Mouse (Mus musculus) heart, embryonic 12.5 days (tissue): Measurements from ENCODE around the gene P2ry13. TPM values are rescaled to one million over a fixed set of nuclear protein-coding genes. Genes with fewer than 3 reads are reported as not detected.

Experiments used
- ATAC-seq: fragments of 200-750 bp; cut with Nextera tagmentation; 2 replicates; pipeline ENCODE4 v1.8.0; 2017; ENCODE audit warnings: moderate TSS enrichment, moderate library complexity; ENCODE audit not compliant: insufficient number of reproducible peaks, low FRiP score
- H3K27ac ChIP-seq: fragments of 300-500 bp; sonication (generic); 2 replicates; pipeline ENCODE4 v1.5.1; 2016; ENCODE audit warnings: mild to moderate bottlenecking, moderate library complexity; ENCODE audit not compliant: poor library complexity, severe bottlenecking
- H3K27me3 ChIP-seq: fragments of 300-500 bp; sonication (generic); replicated peaks from 2 replicates; pipeline ENCODE4 v1.6.1; 2016; ENCODE audit warnings: mild to moderate bottlenecking, moderate library complexity
- H3K36me3 ChIP-seq: fragments of 300-500 bp; sonication (generic); 2 replicates; pipeline ENCODE4 v1.6.1; 2016; ENCODE audit warnings: mild to moderate bottlenecking, moderate library complexity
- H3K4me1 ChIP-seq: fragments of 300-500 bp; sonication (generic); replicated peaks from 2 replicates; pipeline ENCODE4 v1.6.1; 2016; ENCODE audit warnings: mild to moderate bottlenecking
- H3K4me2 ChIP-seq: fragments of 300-500 bp; sonication (generic); 2 replicates; pipeline ENCODE4 v1.6.1; 2016; ENCODE audit warnings: mild to moderate bottlenecking, moderate library complexity
- H3K4me3 ChIP-seq: fragments of 300-500 bp; sonication (generic); 2 replicates; pipeline ENCODE4 v1.5.1; 2016; ENCODE audit warnings: mild to moderate bottlenecking
- H3K9ac ChIP-seq: fragments of 300-500 bp; sonication (generic); 2 replicates; pipeline ENCODE4 v1.6.1; 2016; ENCODE audit warnings: mild to moderate bottlenecking, moderate library complexity
- H3K9me3 ChIP-seq: fragments of 300-500 bp; sonication (generic); replicated peaks from 2 replicates; pipeline ENCODE4 v1.6.1; 2016; ENCODE audit warnings: mild to moderate bottlenecking, moderate library complexity
- WGBS: fragments of 180-500 bp; shearing (Covaris S2); methylation state at CpG from one replicate; pipeline ENCODE4 v1.1.7; 2016; 5-methylcytosine and 5-hydroxymethylcytosine counted together
- polyA plus RNA-seq: library from polyadenylated mRNA; unstranded; fragments of >200 nt; fragmentation: Nextera tagmentation; extraction: Ambion mirVana; gene quantifications from 2 replicates; pipeline ENCODE4 v1.2.1, GENCODE M21; 2016

P2ry13 gene
- 0.45 and 0.79 TPM in 2 replicates for polyA plus RNA-seq

DNA sequence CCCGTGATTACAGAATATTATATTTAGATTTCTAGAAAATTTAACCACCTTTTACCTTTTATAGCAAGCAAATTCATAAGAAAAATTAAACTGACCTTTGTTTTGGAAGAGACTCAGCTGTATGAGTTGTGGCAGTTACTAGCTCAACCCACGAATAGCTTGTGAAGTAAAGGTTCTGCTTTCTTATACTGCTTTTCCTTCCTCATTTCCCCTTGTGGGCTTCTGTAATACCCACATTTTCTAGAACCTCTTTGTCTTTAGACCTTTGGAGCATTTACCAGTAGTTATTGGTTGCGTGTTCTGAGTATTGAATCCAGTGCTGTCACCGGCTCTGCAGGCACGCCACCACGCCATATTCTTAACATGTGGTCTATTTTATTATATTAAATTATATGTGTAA, at the start of gene P2ry13:
Gene P2ry13, minus strand, starts transcription at position 156 of the 400 bp plus-strand sequence.
- 86% methylated on average over 6 of the region's 6 CpGs for WGBS
- Histone ChIP-seq H3K9me3 (no peaks in the 10 kb centered on the region), H3K4me3 (no peak within 1 kb of the TSS), H3K36me3 (no peaks in the 10 kb centered on the region), H3K4me2 (no peak within 1 kb of the TSS), H3K9ac (no peak within 1 kb of the TSS), H3K27ac (no peak within 1 kb of the TSS), H3K27me3 (no peaks in the 10 kb centered on the region), H3K4me1 (peaks cover 3% of the 10 kb centered on the region)
- no peak for ATAC-seq

DNA sequence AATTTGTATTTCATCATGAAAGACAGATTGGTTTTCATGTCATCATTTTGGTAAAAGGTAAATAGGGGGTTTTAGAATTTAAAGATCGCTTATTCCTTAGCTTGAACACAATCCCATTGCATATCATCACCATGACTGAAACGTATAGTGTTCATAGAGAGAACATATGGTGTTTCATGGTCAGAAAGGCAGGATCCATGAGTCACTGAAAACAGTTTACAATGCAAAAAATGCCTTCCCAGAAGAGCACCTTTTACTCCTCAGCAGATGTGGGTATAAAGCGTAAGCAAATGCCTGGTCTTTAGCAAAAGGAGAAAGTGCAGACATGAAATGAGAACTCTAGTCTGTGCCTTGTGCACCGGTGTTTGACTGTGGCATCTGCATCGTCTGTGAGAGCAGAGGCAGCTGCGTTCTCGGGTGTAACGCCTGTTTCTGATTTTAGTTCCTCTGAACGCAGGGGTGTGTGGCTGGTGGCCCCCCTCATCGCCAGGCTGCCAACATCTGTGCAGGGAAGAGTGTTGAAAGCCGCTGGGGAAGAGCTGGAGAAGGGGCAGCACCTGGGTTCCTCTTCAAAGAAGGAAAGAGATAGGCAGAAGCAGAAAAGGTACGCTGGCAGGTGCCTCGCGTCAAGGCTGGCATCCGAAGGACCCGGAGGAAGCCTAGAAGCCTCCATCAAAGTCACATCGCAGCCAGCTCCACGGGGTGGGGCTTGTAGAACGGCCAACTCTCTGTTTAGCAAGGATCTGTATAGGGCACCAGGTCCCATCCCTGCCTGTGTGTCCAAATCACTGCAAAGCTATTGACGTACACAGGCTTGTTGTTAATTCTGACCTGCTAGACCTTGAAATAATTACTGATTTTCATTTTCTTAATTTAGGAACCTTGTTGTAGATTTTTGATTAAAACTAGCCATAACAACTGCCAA, 47.3 kb upstream of the P2ry13 start:
- H3K9ac ChIP-seq = no peak overlapping the region
- H3K4me2 ChIP-seq = no peak overlapping the region
- H3K4me1 ChIP-seq = no peaks in the 10 kb centered on the region
- no peak overlapping the region for H3K4me3 ChIP-seq
- 77% methylated on average over 20 of the region's 20 CpGs for WGBS
- no peak for ATAC-seq
- peaks cover 11% of the 10 kb centered on the region for H3K36me3 ChIP-seq
- H3K9me3 ChIP-seq = no peaks in the 10 kb centered on the region
- H3K27me3 ChIP-seq = no peaks in the 10 kb centered on the region
- no peak overlapping the region for H3K27ac ChIP-seq

DNA sequence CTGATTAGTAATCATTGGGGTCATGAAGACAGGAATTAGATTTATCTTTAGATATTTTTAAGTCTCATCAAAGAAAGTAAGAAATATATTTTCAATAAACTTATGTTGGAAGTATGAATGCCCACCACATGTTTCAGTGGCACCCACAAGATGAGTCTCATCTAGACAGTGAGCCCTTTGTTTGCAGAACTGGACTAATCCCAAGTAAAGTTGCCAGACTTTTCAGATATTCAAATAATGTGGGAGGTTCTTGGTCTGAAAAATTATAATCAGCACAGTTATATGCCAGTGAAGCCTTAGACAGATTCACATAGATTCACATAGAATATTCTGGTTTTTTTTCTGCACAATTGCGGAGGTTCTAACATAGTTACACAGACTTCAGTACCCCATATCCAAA, 39.8 kb upstream of the P2ry13 start:
- Histone ChIP-seq H3K4me2 (no peak overlapping the region), H3K9me3 (no peaks in the 10 kb centered on the region), H3K27ac (no peak overlapping the region), H3K27me3 (no peaks in the 10 kb centered on the region), H3K4me3 (no peak overlapping the region), H3K4me1 (no peaks in the 10 kb centered on the region), H3K36me3 (0 out of 2 replicates have a peak, but pooled peaks cover 4% of the 10 kb centered on the region), H3K9ac (no peak overlapping the region)
- no peak for ATAC-seq
- WGBS = 90% methylated on average over 1 of the region's 1 CpGs

DNA sequence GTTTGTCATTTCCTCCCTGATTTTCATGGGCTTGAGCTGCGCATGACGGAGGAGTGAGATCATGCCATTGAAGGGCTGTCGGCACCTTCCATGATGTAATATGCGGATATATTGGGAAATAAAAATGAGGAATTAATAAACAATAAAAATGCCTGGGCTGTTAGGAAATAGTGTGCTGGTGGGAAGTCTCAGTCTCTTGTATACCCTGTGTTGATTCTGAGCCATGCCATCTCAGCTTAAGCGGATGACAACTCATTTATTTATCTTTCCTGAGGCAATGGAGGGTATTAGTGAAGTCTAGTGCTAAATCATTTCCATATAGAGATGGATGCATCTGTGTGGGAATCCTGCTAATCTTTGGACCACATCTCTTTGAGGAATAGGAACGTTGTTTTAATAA, 37.3 kb upstream of the P2ry13 start:
- Histone ChIP-seq H3K4me3 (no peak overlapping the region), H3K9me3 (no peaks in the 10 kb centered on the region), H3K27me3 (no peaks in the 10 kb centered on the region), H3K36me3 (no peaks in the 10 kb centered on the region), H3K27ac (no peak overlapping the region), H3K4me1 (peaks cover 7% of the 10 kb centered on the region), H3K4me2 (no peak overlapping the region), H3K9ac (no peak overlapping the region)
- ATAC-seq = no peak
- WGBS = 86% methylated on average over 6 of the region's 6 CpGs

DNA sequence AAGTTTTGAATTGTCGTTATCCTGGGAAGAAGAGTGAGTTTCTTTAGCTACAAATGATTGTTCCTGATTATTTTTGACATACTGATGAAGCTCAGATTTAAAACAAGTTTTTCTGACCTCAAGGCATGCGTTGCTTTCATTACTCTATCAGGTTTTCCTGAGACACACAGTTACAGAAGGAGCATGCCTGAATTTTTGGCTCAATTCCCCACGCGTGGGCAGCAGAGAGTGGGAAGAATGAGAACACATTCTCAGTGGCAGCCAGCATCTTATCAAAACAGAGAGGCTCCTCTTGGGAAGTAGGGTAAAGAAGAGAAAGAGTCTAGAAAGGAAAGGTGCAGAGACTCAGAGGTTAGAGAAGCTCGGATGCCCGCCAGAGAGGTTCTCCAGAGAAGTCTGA, 32.7 kb upstream of the P2ry13 start:
- H3K27ac ChIP-seq = no peak overlapping the region
- H3K36me3 ChIP-seq = peaks cover 5% of the 10 kb centered on the region; the same call in 1 of the 2 replicates
- WGBS = 58% methylated on average over 6 of the region's 6 CpGs
- H3K9ac ChIP-seq = no peak overlapping the region
- no peak for ATAC-seq
- no peaks in the 10 kb centered on the region for H3K27me3 ChIP-seq
- H3K4me3 ChIP-seq = no peak overlapping the region
- peaks cover 9% of the 10 kb centered on the region for H3K4me1 ChIP-seq
- no peak overlapping the region for H3K4me2 ChIP-seq
- H3K9me3 ChIP-seq = no peaks in the 10 kb centered on the region

DNA sequence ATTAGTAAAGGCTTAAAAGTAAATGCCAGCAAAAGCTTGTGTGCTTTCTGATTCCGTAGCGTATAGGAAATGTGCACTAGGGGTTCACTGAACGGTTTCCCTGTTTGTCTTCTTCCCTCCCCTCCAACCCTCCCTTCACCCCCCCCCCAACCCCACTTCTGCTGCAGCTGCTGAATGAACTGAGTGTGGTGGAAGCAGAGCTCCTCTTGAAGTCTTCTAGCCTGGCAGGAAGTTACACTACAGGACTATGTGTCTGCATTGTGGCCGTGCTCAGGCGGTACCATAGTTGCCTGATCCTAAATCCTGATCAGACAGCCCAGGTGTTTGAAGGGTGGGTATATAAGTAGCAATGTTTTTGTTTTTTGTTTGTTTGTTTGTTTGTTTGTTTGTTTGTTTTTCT, 24.2 kb upstream of the P2ry13 start:
- no peak overlapping the region for H3K27ac ChIP-seq
- no peak overlapping the region for H3K4me3 ChIP-seq
- WGBS = 62% methylated on average over 5 of the region's 5 CpGs
- ATAC-seq = no peak
- H3K4me2 ChIP-seq = no peak overlapping the region
- no peaks in the 10 kb centered on the region for H3K9me3 ChIP-seq
- peaks cover 5% of the 10 kb centered on the region; the same call in 1 of the 2 replicates for H3K36me3 ChIP-seq
- H3K9ac ChIP-seq = no peak overlapping the region
- no peaks in the 10 kb centered on the region for H3K27me3 ChIP-seq
- H3K4me1 ChIP-seq = no peaks in the 10 kb centered on the region

DNA sequence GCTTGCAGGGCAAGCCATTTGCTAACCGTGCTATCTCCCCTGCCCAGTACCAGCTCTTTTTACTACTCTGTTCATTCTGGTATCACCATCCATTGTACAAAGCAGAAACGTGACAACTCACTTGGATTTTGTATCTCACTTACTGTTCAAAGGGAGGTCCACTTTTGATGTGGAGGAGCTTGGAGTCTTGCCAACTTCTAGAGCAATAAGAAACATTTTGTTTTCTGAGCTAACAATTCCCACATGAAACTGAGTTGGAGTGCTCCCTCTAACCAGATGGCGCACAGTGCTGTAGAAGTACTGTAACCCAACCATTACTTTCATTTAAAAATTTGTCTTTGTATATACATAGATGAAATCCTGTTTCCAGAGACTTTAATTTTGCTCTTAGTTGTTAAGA, 20.2 kb upstream of the P2ry13 start:
- Histone ChIP-seq H3K4me1 (peaks cover 14% of the 10 kb centered on the region), H3K4me2 (no peak overlapping the region), H3K9me3 (no peaks in the 10 kb centered on the region), H3K27ac (no peak overlapping the region), H3K36me3 (no peaks in the 10 kb centered on the region), H3K27me3 (no peaks in the 10 kb centered on the region), H3K4me3 (no peak overlapping the region), H3K9ac (no peak overlapping the region)
- WGBS = 62% methylated on average over 3 of the region's 3 CpGs
- ATAC-seq = no peak

DNA sequence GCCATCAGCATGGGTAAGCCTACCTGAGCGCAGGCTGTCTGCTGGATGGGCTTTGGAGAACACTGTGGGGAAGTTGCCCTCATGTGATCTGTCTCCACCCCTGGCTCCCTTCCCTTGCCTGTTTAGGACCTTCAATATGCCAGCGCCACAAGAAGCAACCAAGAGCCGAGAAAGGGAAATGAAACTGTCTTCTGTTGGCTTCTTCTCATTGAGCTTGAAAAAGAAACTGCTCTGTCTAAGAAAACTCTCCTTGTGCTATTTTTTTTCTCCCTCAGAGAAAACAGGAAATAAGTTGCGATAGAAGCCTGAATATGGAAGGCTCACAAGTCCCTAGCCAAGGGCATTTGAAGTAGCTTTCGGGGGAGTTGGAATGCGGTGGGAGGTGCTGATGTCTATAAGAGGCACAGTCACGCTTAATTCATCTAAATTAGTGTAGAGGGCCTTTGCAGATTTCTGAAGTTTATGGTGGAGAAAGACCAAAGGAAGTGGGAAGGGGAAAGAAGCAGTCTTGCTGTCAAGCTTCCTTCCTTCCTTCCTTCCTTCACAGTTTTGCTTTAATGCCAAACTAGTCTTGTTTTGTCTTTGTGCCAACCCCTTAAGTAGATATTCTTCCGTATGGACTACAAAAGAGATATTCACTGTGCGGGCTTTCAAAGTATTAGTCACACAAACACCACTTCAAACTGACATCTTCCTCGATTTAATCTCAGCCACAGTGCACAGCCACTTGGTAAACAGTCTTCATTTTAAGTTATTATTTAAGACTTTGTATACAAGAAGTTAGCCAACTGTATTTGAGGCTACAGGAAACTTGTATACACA, 18.3 kb upstream of the P2ry13 start:
- 0 out of 2 replicates have a peak, but pooled peaks have one; percentile 48 for ATAC-seq
- Histone ChIP-seq H3K9ac (no peak overlapping the region), H3K27ac (peak overlapping the region; percentile 59), H3K4me2 (peak overlapping the region; percentile 32), H3K4me3 (no peak overlapping the region), H3K36me3 (no peaks in the 10 kb centered on the region), H3K9me3 (no peaks in the 10 kb centered on the region), H3K4me1 (peaks cover 14% of the 10 kb centered on the region), H3K27me3 (no peaks in the 10 kb centered on the region)
- WGBS = 41% methylated on average over 10 of the region's 10 CpGs

DNA sequence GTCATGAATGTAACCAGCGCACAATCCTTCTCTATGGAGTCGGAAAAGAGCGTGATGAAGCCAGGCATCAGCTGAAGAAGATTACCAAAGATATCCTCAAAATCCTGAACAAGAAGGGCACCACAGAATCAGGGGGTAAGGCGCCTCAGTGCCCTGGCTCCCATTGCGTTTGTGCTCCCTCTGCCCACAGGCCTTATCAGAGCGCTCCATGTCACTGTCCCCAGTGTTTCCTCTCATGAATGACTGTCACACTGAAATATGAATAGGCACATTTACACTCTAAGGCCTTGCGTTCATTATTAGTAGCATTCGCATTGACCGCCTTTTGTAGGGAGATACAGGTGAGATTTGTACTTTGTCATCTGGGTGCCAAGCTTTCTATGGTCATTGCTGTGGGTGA, 17.0 kb upstream of the P2ry13 start:
- no peaks in the 10 kb centered on the region for H3K27me3 ChIP-seq
- no peak for ATAC-seq
- 86% methylated on average over 9 of the region's 9 CpGs for WGBS
- no peak overlapping the region for H3K9ac ChIP-seq
- no peak overlapping the region for H3K4me2 ChIP-seq
- no peaks in the 10 kb centered on the region for H3K9me3 ChIP-seq
- no peak overlapping the region for H3K4me3 ChIP-seq
- H3K4me1 ChIP-seq = peaks cover 14% of the 10 kb centered on the region
- no peak overlapping the region for H3K27ac ChIP-seq
- no peaks in the 10 kb centered on the region for H3K36me3 ChIP-seq

DNA sequence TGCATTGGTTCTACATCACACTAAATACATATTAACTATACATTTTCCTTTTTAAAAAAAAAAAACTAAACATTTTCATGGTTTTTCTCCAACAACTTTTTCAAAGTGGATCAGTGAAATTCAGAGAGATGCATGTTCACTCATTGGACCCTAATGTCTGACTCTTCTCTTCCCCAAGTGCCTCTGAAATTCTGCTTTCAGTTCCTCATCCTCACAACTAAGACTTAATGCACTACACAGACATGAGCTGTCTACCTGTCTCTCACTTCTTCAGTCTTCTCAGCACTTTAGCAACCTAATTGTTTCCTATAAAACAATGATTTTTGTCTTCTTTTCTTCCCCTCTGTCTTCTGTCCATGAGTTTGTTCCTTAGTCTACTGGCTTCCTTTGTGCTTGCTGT, 14.7 kb upstream of the P2ry13 start:
- Histone ChIP-seq H3K36me3 (no peaks in the 10 kb centered on the region), H3K9ac (no peak overlapping the region), H3K27me3 (no peaks in the 10 kb centered on the region), H3K27ac (no peak overlapping the region), H3K4me3 (no peak overlapping the region), H3K4me2 (no peak overlapping the region), H3K9me3 (no peaks in the 10 kb centered on the region), H3K4me1 (peaks cover 14% of the 10 kb centered on the region)
- ATAC-seq = no peak

DNA sequence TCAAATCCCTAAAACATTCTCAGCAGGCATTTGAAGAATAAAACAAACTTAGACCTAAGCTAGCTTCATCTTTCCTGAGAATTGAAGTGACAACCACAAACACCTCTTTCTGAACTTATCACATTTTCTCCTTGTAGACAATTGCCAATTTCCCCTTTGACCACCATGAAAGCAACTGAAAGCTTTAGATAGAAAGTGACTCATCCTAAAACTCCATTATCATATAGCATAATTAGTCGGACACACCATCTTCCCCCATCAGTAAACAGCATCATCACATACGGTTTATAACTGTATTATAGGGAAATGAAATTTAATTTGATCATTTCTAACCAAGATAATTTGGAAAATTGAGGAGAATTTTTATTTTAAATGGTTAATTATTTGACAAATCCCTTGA, 11.6 kb upstream of the P2ry13 start:
- Histone ChIP-seq H3K36me3 (no peaks in the 10 kb centered on the region), H3K27ac (no peak overlapping the region), H3K4me3 (no peak overlapping the region), H3K9me3 (no peaks in the 10 kb centered on the region), H3K9ac (no peak overlapping the region), H3K4me2 (no peak overlapping the region), H3K27me3 (no peaks in the 10 kb centered on the region), H3K4me1 (no peaks in the 10 kb centered on the region)
- ATAC-seq = no peak
- WGBS = 85% methylated on average over 2 of the region's 2 CpGs
